Mouse (Mus musculus) olfactory bulb, adult 2 months (tissue): ENCODE measurements around the gene Slco1b2. TPM values are rescaled to one million over a fixed set of nuclear protein-coding genes. Genes with fewer than 3 reads are reported as not detected.

Source experiments
- H3K27ac ChIP-seq: fragments of 200-500 bp; 2 replicates; pipeline ENCODE4 v1.5.1; 2012; ENCODE audit warnings: low read depth, low read length; ENCODE audit not compliant: insufficient read depth
- H3K4me1 ChIP-seq: fragments of 200-500 bp; 2 replicates; pipeline ENCODE4 v1.6.1; 2012; ENCODE audit warnings: low read length; ENCODE audit not compliant: control insufficient read depth, insufficient read depth
- H3K4me3 ChIP-seq: fragments of 200-500 bp; 2 replicates; pipeline ENCODE4 v1.5.1; 2012; ENCODE audit warnings: mild to moderate bottlenecking, low read depth, low read length, moderate library complexity; ENCODE audit not compliant: insufficient read depth
- CTCF ChIP-seq: fragments of 200-500 bp; IDR thresholded peaks from 2 replicates; pipeline ENCODE4 v1.5.1; 2012; ENCODE audit warnings: low read depth, mild to moderate bottlenecking, low read length, moderate library complexity; ENCODE audit not compliant: insufficient read depth
- POLR2A ChIP-seq: fragments of 200-500 bp; IDR thresholded peaks from 2 replicates; pipeline ENCODE4 v1.6.1; 2012; ENCODE audit warnings: mild to moderate bottlenecking, low read depth, low read length, moderate library complexity; ENCODE audit not compliant: insufficient read depth
- WGBS: fragments of 180-500 bp; shearing (Covaris S2); methylation state at CpG from one replicate; pipeline ENCODE4 v1.1.7; 2018; 5-methylcytosine and 5-hydroxymethylcytosine counted together
- polyA plus RNA-seq: library from polyadenylated mRNA; stranded (reverse); fragments of >200 nt; gene quantifications from 2 replicates; pipeline ENCODE4 v1.2.4, GENCODE M21; 2012; ENCODE audit warnings: low replicate concordance; ENCODE audit not compliant: missing spikeins, insufficient read depth, insufficient read length

The Slco1b2 gene
- polyA plus RNA-seq, 1 experiment: not detected

GRCm38 (mm10) chr6:141615348-141615747, 14.0 kb upstream of the Slco1b2 start:
- 93% methylated on average over 3 of the region's 3 CpGs for WGBS
- Histone ChIP-seq H3K4me1 (no peaks in the 10 kb centered on the region), H3K4me3 (no peak overlapping the region), H3K27ac (no peak overlapping the region)
- TF ChIP-seq CTCF: no peak
- TF ChIP-seq POLR2A: no peak

GRCm38 (mm10) chr6:141632935-141633334, 3.6 kb downstream of the Slco1b2 start:
- no peaks in the 10 kb centered on the region for H3K4me1 ChIP-seq
- H3K4me3 ChIP-seq: no peak overlapping the region
- H3K27ac ChIP-seq: no peak overlapping the region
- no peak for TF ChIP-seq CTCF
- TF ChIP-seq POLR2A: no peak
- WGBS: 52% methylated on average over 6 of the region's 6 CpGs

GRCm38 (mm10) chr6:141635250-141635649, 5.9 kb downstream of the Slco1b2 start:
- no peak overlapping the region for H3K27ac ChIP-seq
- 86% methylated on average over 2 of the region's 2 CpGs for WGBS

GRCm38 (mm10) chr6:141640639-141641038, 11.3 kb downstream of the Slco1b2 start:
- Histone ChIP-seq H3K27ac (no peak overlapping the region), H3K4me1 (no peaks in the 10 kb centered on the region), H3K4me3 (no peak overlapping the region)
- TF ChIP-seq CTCF: no peak
- no peak for TF ChIP-seq POLR2A
- WGBS: 70% methylated on average over 1 of the region's 1 CpGs

More at GRCm38 (mm10) chr6:141635250-141635649, 5.9 kb downstream of the Slco1b2 start:
- Histone ChIP-seq H3K4me3 (no peak overlapping the region), H3K4me1 (no peaks in the 10 kb centered on the region)
- TF ChIP-seq POLR2A (no peak), CTCF (no peak)

GRCm38 (mm10) chr6:141687008-141687407, 57.7 kb downstream of the Slco1b2 start:
- Histone ChIP-seq H3K4me1 (no peaks in the 10 kb centered on the region), H3K27ac (no peak overlapping the region), H3K4me3 (no peak overlapping the region)
- WGBS: 78% methylated on average over 4 of the region's 4 CpGs
- TF ChIP-seq CTCF (no peak), POLR2A (no peak)

- no peaks in the 10 kb centered on the region for H3K4me1 ChIP-seq
- TF ChIP-seq CTCF: no peak
- TF ChIP-seq POLR2A: no peak
- no peak overlapping the region for H3K27ac ChIP-seq
- no peak overlapping the region for H3K4me3 ChIP-seq
These were observed 61.9 kb downstream of the Slco1b2 start for GRCm38 (mm10) chr6:141691246-141691645.

Other genes starting within 250 kb of the Slco1b2 start
- not detected in 2 replicates for gene Slco1c1, start 105.2 kb upstream of the Slco1b2 start, polyA plus RNA-seq
- gene Gm5724, start 144.3 kb downstream of the Slco1b2 start, polyA plus RNA-seq: not detected in 2 replicates
- gene Slco1a4, start 226.7 kb downstream of the Slco1b2 start, polyA plus RNA-seq: not detected in 2 replicates